Mouse (Mus musculus): ENCODE data around the gene Apoe.

- TF ChIP-seq USF2 (IDR thresholded peaks at IDR 0.05; ENCODE audit: borderline replicate concordance in 1 of 2, insufficient read depth in 1 of 2, low read depth in 1 of 2, low read length in 2 of 2) (no peak), EP300 (IDR thresholded peaks at IDR 0.05; ENCODE audit: low read depth in 1 of 2, low read length in 2 of 2) (no peak)
Measured at GRCm38 (mm10) chr7:19694336-19695212, 4.4 kb downstream of the Apoe start.

Measured in MEL (cell line).